Mouse (Mus musculus): ENCODE measurements at regions not wholly inside any gene's neighbourhood (a gene's known extent, or its start where the extent isn't known, plus 50 kb on each side); places are given as distances from the start of the nearest gene placed in this dataset.
A peak's percentile ranks its signal among the peaks of the same experiment; 100 is the strongest.

- 59% methylated on average over 5 of the region's 5 CpGs for WGBS
- H3K4me1 ChIP-seq: no peaks in the 10 kb centered on the region
- no peak overlapping the region for H3K27ac ChIP-seq (replicated peaks)
- H3K36me3 ChIP-seq: no peaks in the 10 kb centered on the region
- no peak for ATAC-seq (ENCODE audit: low FRiP score)
- no peaks in the 10 kb centered on the region for H3K27me3 ChIP-seq (replicated peaks)
- no peaks in the 10 kb centered on the region for H3K9me3 ChIP-seq (replicated peaks)
- H3K4me2 ChIP-seq: no peak overlapping the region
- no peak overlapping the region for H3K4me3 ChIP-seq (replicated peaks)
- no peak overlapping the region for H3K9ac ChIP-seq (replicated peaks)
Observed at GRCm38 (mm10) chr13:101625922-101626321, 142.1 kb downstream of the Pik3r1 start.

GRCm38 (mm10) chr13:101624179-101624581 lies 143.8 kb downstream of the Pik3r1 start:
- Histone ChIP-seq H3K4me3 (replicated peaks) (no peak overlapping the region), H3K27me3 (replicated peaks) (no peaks in the 10 kb centered on the region), H3K9ac (replicated peaks) (no peak overlapping the region), H3K36me3 (no peaks in the 10 kb centered on the region), H3K4me1 (no peaks in the 10 kb centered on the region), H3K27ac (replicated peaks) (0 out of 2 replicates have a peak overlapping the region, but pooled peaks have one; percentile 11), H3K9me3 (replicated peaks) (no peaks in the 10 kb centered on the region), H3K4me2 (no peak overlapping the region)
- 21% methylated on average over 5 of the region's 5 CpGs for WGBS
- peak; percentile 69; the same call in 1 of the 2 replicates for ATAC-seq (ENCODE audit: low FRiP score)

- Histone ChIP-seq H3K4me3 (replicated peaks) (no peak overlapping the region), H3K4me2 (no peak overlapping the region), H3K9me3 (replicated peaks) (no peaks in the 10 kb centered on the region), H3K36me3 (no peaks in the 10 kb centered on the region), H3K27ac (replicated peaks) (no peak overlapping the region), H3K27me3 (replicated peaks) (no peaks in the 10 kb centered on the region), H3K9ac (replicated peaks) (no peak overlapping the region), H3K4me1 (no peaks in the 10 kb centered on the region)
- WGBS: 98% methylated on average over 2 of the region's 2 CpGs
- no peak for ATAC-seq (ENCODE audit: low FRiP score)
Observed at GRCm38 (mm10) chr13:101622649-101623048, 145.4 kb downstream of the Pik3r1 start.

- ATAC-seq (ENCODE audit: low FRiP score): no peak
- 84% methylated on average over 3 of the region's 3 CpGs for WGBS
Observed at GRCm38 (mm10) chr13:101620660-101621059, 147.4 kb downstream of the Pik3r1 start.

GRCm38 (mm10) chr13:101619154-101619553 lies 148.9 kb downstream of the Pik3r1 start:
- H3K4me3 ChIP-seq (replicated peaks): no peak overlapping the region
- H3K9me3 ChIP-seq (replicated peaks): no peaks in the 10 kb centered on the region
- H3K27me3 ChIP-seq (replicated peaks): no peaks in the 10 kb centered on the region
- no peaks in the 10 kb centered on the region for H3K36me3 ChIP-seq
- ATAC-seq (ENCODE audit: low FRiP score): no peak
- no peak overlapping the region for H3K27ac ChIP-seq (replicated peaks)
- H3K4me1 ChIP-seq: no peaks in the 10 kb centered on the region
- no peak overlapping the region for H3K4me2 ChIP-seq
- no peak overlapping the region for H3K9ac ChIP-seq (replicated peaks)
- 100% methylated on average over 1 of the region's 1 CpGs for WGBS

More at GRCm38 (mm10) chr13:101620660-101621059, 147.4 kb downstream of the Pik3r1 start:
- no peaks in the 10 kb centered on the region for H3K9me3 ChIP-seq (replicated peaks)
- H3K36me3 ChIP-seq: no peaks in the 10 kb centered on the region
- H3K9ac ChIP-seq (replicated peaks): no peak overlapping the region
- no peak overlapping the region for H3K4me2 ChIP-seq
- H3K27ac ChIP-seq (replicated peaks): no peak overlapping the region
- H3K4me3 ChIP-seq (replicated peaks): no peak overlapping the region
- H3K27me3 ChIP-seq (replicated peaks): no peaks in the 10 kb centered on the region
- H3K4me1 ChIP-seq: no peaks in the 10 kb centered on the region

- Histone ChIP-seq H3K9me3 (replicated peaks) (no peaks in the 10 kb centered on the region), H3K27ac (replicated peaks) (no peak overlapping the region), H3K27me3 (replicated peaks) (no peaks in the 10 kb centered on the region), H3K4me2 (no peak overlapping the region), H3K4me3 (replicated peaks) (no peak overlapping the region), H3K4me1 (no peaks in the 10 kb centered on the region), H3K36me3 (no peaks in the 10 kb centered on the region), H3K9ac (replicated peaks) (no peak overlapping the region)
- 86% methylated on average over 2 of the region's 2 CpGs for WGBS
- no peak for ATAC-seq (ENCODE audit: low FRiP score)
Observed at GRCm38 (mm10) chr13:101612786-101613185, 155.2 kb downstream of the Pik3r1 start.

GRCm38 (mm10) chr13:101611725-101612124 lies 156.3 kb downstream of the Pik3r1 start:
- no peak overlapping the region for H3K4me3 ChIP-seq (replicated peaks)
- no peaks in the 10 kb centered on the region for H3K27me3 ChIP-seq (replicated peaks)
- no peak overlapping the region for H3K9ac ChIP-seq (replicated peaks)
- 91% methylated on average over 6 of the region's 6 CpGs for WGBS
- no peaks in the 10 kb centered on the region for H3K36me3 ChIP-seq
- no peak overlapping the region for H3K4me2 ChIP-seq
- no peak for ATAC-seq (ENCODE audit: low FRiP score)
- peaks cover under 1% of the 10 kb centered on the region; the same call in 1 of the 2 replicates for H3K4me1 ChIP-seq
- H3K9me3 ChIP-seq (replicated peaks): no peaks in the 10 kb centered on the region
- no peak overlapping the region for H3K27ac ChIP-seq (replicated peaks)

- Histone ChIP-seq H3K4me1 (peaks cover 16% of the 10 kb centered on the region), H3K27ac (replicated peaks) (no peak overlapping the region), H3K9me3 (replicated peaks) (no peaks in the 10 kb centered on the region), H3K36me3 (no peaks in the 10 kb centered on the region), H3K9ac (replicated peaks) (no peak overlapping the region), H3K27me3 (replicated peaks) (no peaks in the 10 kb centered on the region), H3K4me3 (replicated peaks) (no peak overlapping the region), H3K4me2 (no peak overlapping the region)
- 34% methylated on average over 1 of the region's 1 CpGs for WGBS
- peak; percentile 61; the same call in 1 of the 2 replicates for ATAC-seq (ENCODE audit: low FRiP score)
Observed at GRCm38 (mm10) chr13:101606184-101606730, 161.8 kb downstream of the Pik3r1 start.

- no peaks in the 10 kb centered on the region for H3K36me3 ChIP-seq
- no peaks in the 10 kb centered on the region for H3K27me3 ChIP-seq (replicated peaks)
- no peaks in the 10 kb centered on the region for H3K9me3 ChIP-seq (replicated peaks)
- no peak overlapping the region for H3K4me2 ChIP-seq
- H3K27ac ChIP-seq (replicated peaks): peak overlapping the region; percentile 37; the same call in 1 of the 2 replicates
- 47% methylated on average over 4 of the region's 4 CpGs for WGBS
- peak; percentile 65 for ATAC-seq (ENCODE audit: low FRiP score)
- no peak overlapping the region for H3K4me3 ChIP-seq (replicated peaks)
- H3K4me1 ChIP-seq: peaks cover 16% of the 10 kb centered on the region
- no peak overlapping the region for H3K9ac ChIP-seq (replicated peaks)
Observed at GRCm38 (mm10) chr13:101605685-101606084, 162.3 kb downstream of the Pik3r1 start.

- H3K27me3 ChIP-seq (replicated peaks): no peaks in the 10 kb centered on the region
- 0 out of 2 replicates have a peak overlapping the region, but pooled peaks have one; percentile 37 for H3K27ac ChIP-seq (replicated peaks)
- H3K36me3 ChIP-seq: no peaks in the 10 kb centered on the region
- H3K4me1 ChIP-seq: peaks cover 16% of the 10 kb centered on the region
- 66% methylated on average over 4 of the region's 4 CpGs for WGBS
- no peak overlapping the region for H3K9ac ChIP-seq (replicated peaks)
- no peak overlapping the region for H3K4me3 ChIP-seq (replicated peaks)
- H3K9me3 ChIP-seq (replicated peaks): no peaks in the 10 kb centered on the region
- H3K4me2 ChIP-seq: no peak overlapping the region
- ATAC-seq (ENCODE audit: low FRiP score): no peak
Observed at GRCm38 (mm10) chr13:101605051-101605450, 163.0 kb downstream of the Pik3r1 start.

- ATAC-seq (ENCODE audit: low FRiP score): no peak
- WGBS: 87% methylated on average over 7 of the region's 7 CpGs
- H3K9me3 ChIP-seq (replicated peaks): no peaks in the 10 kb centered on the region
- no peak overlapping the region for H3K4me3 ChIP-seq (replicated peaks)
- no peaks in the 10 kb centered on the region for H3K36me3 ChIP-seq
- H3K4me1 ChIP-seq: 0 out of 2 replicates have a peak, but pooled peaks cover 8% of the 10 kb centered on the region
- no peak overlapping the region for H3K27ac ChIP-seq (replicated peaks)
- H3K4me2 ChIP-seq: no peak overlapping the region
- no peak overlapping the region for H3K9ac ChIP-seq (replicated peaks)
- no peaks in the 10 kb centered on the region for H3K27me3 ChIP-seq (replicated peaks)
Observed at GRCm38 (mm10) chr13:101598126-101598485, 169.9 kb downstream of the Pik3r1 start.

GRCm38 (mm10) chr13:101597243-101598125 lies 170.5 kb downstream of the Pik3r1 start:
- no peak overlapping the region for H3K4me3 ChIP-seq (replicated peaks)
- 0 out of 2 replicates have a peak, but pooled peaks cover 8% of the 10 kb centered on the region for H3K4me1 ChIP-seq
- 61% methylated on average over 14 of the region's 14 CpGs for WGBS
- H3K4me2 ChIP-seq: no peak overlapping the region
- no peak for ATAC-seq (ENCODE audit: low FRiP score)
- H3K9me3 ChIP-seq (replicated peaks): no peaks in the 10 kb centered on the region
- no peaks in the 10 kb centered on the region for H3K36me3 ChIP-seq
- no peaks in the 10 kb centered on the region for H3K27me3 ChIP-seq (replicated peaks)
- no peak overlapping the region for H3K9ac ChIP-seq (replicated peaks)
- no peak overlapping the region for H3K27ac ChIP-seq (replicated peaks)

All from neural tube, embryonic 15.5 days (tissue).